Mouse (Mus musculus) embryonic facial prominence, embryonic 13.5 days (tissue): Measurements from ENCODE around the gene Mtch1. TPM values are rescaled to one million over a fixed set of nuclear protein-coding genes. Genes with fewer than 3 reads are reported as not detected.

Experiments used
- ATAC-seq: fragments of 200-750 bp; cut with Nextera tagmentation; 2 replicates; pipeline ENCODE4 v1.8.0; 2017; ENCODE audit warnings: low read depth; ENCODE audit not compliant: insufficient number of reproducible peaks, insufficient read depth, low FRiP score, low TSS enrichment
- H3K27ac ChIP-seq: fragments of 300-500 bp; sonication (generic); 2 replicates; pipeline ENCODE4 v1.5.1; 2015; ENCODE audit warnings: moderate library complexity, mild to moderate bottlenecking, inconsistent platforms
- H3K27me3 ChIP-seq: fragments of 300-500 bp; sonication (generic); 2 replicates; pipeline ENCODE4 v1.6.1; 2015; ENCODE audit warnings: mild to moderate bottlenecking, inconsistent platforms
- H3K36me3 ChIP-seq: fragments of 300-500 bp; sonication (generic); 2 replicates; pipeline ENCODE4 v1.6.1; 2015; ENCODE audit warnings: mild to moderate bottlenecking, inconsistent platforms
- H3K4me1 ChIP-seq: fragments of 300-500 bp; sonication (generic); 2 replicates; pipeline ENCODE4 v1.6.1; 2015; ENCODE audit warnings: inconsistent platforms
- H3K4me2 ChIP-seq: fragments of 300-500 bp; sonication (generic); 2 replicates; pipeline ENCODE4 v1.6.1; 2015; ENCODE audit warnings: moderate library complexity, mild to moderate bottlenecking, inconsistent platforms
- H3K4me3 ChIP-seq: fragments of 300-500 bp; sonication (generic); 2 replicates; pipeline ENCODE4 v1.5.1; 2015; ENCODE audit warnings: mild to moderate bottlenecking, inconsistent platforms
- H3K9ac ChIP-seq: fragments of 300-500 bp; sonication (generic); 2 replicates; pipeline ENCODE4 v1.6.1; 2015; ENCODE audit warnings: mild to moderate bottlenecking, inconsistent platforms
- H3K9me3 ChIP-seq: fragments of 300-500 bp; sonication (generic); 2 replicates; pipeline ENCODE4 v1.6.1; 2016; ENCODE audit warnings: inconsistent platforms
- WGBS: fragments of 180-500 bp; shearing (Covaris S2); methylation state at CpG from one replicate; pipeline ENCODE4 v1.1.7; 2015; ENCODE audit warnings: mixed read lengths; 5-methylcytosine and 5-hydroxymethylcytosine counted together
- polyA plus RNA-seq: library from polyadenylated mRNA; unstranded; fragments of >200 nt; fragmentation: Nextera tagmentation; extraction: Ambion mirVana; gene quantifications from 2 replicates; pipeline ENCODE4 v1.2.1, GENCODE M21; 2015

The Mtch1 gene
- polyA plus RNA-seq, 1 experiment from 2014 or later: 299 TPM

DNA sequence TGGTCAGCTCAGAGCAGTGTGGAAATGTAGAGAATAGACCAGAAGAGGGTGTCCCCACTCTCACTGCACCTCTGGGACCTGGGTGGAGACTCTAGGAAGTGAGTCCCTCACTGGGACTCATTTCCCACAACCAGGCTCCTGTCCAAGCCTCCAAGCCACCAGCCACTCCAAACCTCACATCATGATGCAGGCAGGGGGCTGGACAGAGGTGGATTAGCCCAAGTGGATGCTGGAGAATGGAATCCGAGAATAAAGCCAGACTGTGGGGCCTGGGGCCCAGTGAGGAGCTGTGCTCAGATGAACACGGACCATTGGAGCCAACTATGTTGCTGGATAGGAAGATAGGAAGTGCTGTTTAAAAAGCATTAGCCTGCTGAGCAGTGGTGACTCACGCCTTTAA is 30.8 kb downstream of the Mtch1 start:
- H3K4me3 ChIP-seq: no peak overlapping the region
- ATAC-seq: no peak
- 0 out of 2 replicates have a peak overlapping the region, but pooled peaks have one; percentile 16 for H3K27ac ChIP-seq
- H3K27me3 ChIP-seq: peaks cover 31% of the 10 kb centered on the region
- no peaks in the 10 kb centered on the region for H3K36me3 ChIP-seq
- no peak overlapping the region for H3K9ac ChIP-seq
- WGBS: 67% methylated on average over 3 of the region's 3 CpGs
- H3K9me3 ChIP-seq: 0 out of 2 replicates have a peak, but pooled peaks cover 3% of the 10 kb centered on the region
- peaks cover 9% of the 10 kb centered on the region for H3K4me1 ChIP-seq
- H3K4me2 ChIP-seq: no peak overlapping the region

DNA sequence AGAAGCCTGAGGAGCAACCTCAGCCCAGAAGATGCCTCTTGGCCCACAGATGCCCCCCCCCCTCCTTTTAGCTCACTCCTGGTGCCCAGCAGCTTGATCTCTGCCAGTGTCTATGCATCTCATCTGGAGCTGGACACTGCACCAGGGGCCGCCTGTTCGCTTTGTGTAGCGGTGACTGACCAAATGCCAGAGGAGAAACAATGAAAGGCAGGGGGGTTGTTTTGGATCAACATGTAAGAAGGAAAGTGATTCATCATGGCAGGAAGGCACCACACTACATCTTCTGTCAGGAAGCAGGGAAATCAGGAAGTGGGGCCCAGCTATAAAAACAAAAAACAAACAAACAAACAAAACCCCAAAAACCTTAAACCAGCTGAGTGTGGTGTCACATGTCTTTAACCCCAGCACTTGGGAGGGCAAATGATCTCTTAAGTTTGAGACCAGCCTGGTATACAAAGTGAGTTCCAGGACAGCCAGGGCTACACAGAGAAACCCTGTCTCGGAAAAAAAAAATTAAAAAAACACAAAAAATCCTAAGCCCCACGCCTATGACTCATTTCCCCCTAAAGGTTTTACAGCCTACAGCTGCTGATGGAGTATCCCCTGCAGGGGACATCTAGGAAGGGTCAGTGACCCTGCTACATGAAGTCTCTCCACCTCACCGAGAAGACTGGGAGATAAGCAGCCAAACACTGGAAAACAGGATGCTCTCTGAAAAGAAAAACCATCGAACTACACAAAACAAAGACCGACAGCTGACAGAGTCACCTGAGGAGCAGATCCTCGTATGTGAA is 31.9 kb downstream of the Mtch1 start:
- Histone ChIP-seq H3K27me3 (peaks cover 21% of the 10 kb centered on the region), H3K9ac (no peak overlapping the region), H3K4me3 (no peak overlapping the region), H3K4me2 (no peak overlapping the region), H3K36me3 (no peaks in the 10 kb centered on the region), H3K4me1 (peaks cover 3% of the 10 kb centered on the region; the same call in 1 of the 2 replicates), H3K9me3 (0 out of 2 replicates have a peak, but pooled peaks cover 3% of the 10 kb centered on the region), H3K27ac (0 out of 2 replicates have a peak overlapping the region, but pooled peaks have one; percentile 4)
- WGBS: 46% methylated on average over 9 of the region's 9 CpGs
- no peak for ATAC-seq

DNA sequence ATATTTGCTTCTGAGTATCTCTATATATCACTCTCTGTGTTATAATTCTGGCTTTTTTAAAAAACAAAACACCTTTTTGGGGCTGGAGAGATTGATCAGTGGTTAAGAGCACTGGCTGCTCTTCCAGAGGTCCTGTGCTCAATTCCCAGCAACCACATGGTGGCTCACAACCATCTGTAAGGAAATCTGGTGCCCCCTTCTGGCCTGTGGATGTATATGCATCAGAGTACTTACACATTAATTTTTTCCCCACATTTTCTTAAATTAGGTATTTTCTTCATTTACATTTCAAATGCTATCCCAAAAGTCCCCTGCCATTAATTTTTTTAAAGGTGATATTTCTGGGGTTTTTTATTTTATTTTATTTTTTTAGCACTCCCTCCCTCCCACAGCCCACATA is 34.4 kb downstream of the Mtch1 start:
- H3K27me3 ChIP-seq: no peaks in the 10 kb centered on the region
- no peak for ATAC-seq

DNA sequence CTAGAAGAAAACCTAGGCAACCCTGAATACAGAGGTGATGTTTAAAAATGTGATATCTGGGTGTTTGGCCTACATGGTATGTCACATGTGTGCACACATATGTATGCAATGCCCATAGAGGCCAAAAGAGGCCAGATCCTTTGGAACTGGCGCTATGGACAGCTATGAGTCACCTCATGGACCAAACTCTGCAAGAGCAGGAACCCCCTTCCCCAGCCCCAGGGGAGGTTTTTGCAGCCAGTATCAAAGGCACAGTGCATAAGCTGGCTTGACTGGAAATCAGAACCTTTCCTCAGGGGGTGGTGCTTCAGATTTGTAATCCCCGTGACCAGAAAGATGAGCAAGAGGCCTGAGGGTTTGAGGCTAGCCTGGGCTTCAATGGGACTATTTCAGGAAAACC is 35.7 kb downstream of the Mtch1 start:
- Histone ChIP-seq H3K27ac (no peak overlapping the region), H3K9ac (no peak overlapping the region), H3K4me1 (peaks cover 3% of the 10 kb centered on the region; the same call in 1 of the 2 replicates), H3K4me2 (no peak overlapping the region), H3K27me3 (no peaks in the 10 kb centered on the region), H3K9me3 (0 out of 2 replicates have a peak, but pooled peaks cover 3% of the 10 kb centered on the region), H3K36me3 (no peaks in the 10 kb centered on the region), H3K4me3 (no peak overlapping the region)
- no peak for ATAC-seq
- WGBS: 75% methylated on average over 2 of the region's 2 CpGs

More for the DNA sequence above, 34.4 kb downstream of the Mtch1 start:
- Histone ChIP-seq H3K36me3 (no peaks in the 10 kb centered on the region), H3K9me3 (0 out of 2 replicates have a peak, but pooled peaks cover 3% of the 10 kb centered on the region), H3K27ac (no peak overlapping the region), H3K4me1 (peaks cover 3% of the 10 kb centered on the region; the same call in 1 of the 2 replicates), H3K9ac (no peak overlapping the region), H3K4me3 (no peak overlapping the region), H3K4me2 (no peak overlapping the region)

DNA sequence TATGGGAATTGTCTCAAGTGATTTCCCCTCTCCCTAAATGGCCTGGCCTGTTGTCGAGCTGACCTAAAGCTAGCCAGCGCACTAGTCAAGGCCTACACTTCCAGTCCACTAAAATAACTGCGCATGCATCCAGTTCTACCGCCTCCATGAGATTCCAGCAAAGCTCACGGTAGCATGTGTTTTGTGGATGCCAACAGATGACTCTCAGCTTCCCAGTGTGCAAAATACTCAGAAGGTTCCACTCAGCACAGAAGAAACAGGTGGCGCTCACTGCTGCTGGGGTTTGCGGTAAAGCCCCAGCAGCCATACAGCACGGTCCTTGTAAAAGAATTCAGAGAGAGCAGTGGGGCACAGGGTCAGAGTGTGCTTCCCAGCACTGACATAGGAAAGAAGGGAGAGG is 36.1 kb downstream of the Mtch1 start:
- Histone ChIP-seq H3K9me3 (0 out of 2 replicates have a peak, but pooled peaks cover 3% of the 10 kb centered on the region), H3K27ac (no peak overlapping the region), H3K9ac (no peak overlapping the region), H3K36me3 (no peaks in the 10 kb centered on the region), H3K27me3 (no peaks in the 10 kb centered on the region), H3K4me1 (peaks cover 3% of the 10 kb centered on the region; the same call in 1 of the 2 replicates), H3K4me3 (no peak overlapping the region), H3K4me2 (no peak overlapping the region)
- WGBS: 82% methylated on average over 8 of the region's 8 CpGs
- no peak for ATAC-seq

DNA sequence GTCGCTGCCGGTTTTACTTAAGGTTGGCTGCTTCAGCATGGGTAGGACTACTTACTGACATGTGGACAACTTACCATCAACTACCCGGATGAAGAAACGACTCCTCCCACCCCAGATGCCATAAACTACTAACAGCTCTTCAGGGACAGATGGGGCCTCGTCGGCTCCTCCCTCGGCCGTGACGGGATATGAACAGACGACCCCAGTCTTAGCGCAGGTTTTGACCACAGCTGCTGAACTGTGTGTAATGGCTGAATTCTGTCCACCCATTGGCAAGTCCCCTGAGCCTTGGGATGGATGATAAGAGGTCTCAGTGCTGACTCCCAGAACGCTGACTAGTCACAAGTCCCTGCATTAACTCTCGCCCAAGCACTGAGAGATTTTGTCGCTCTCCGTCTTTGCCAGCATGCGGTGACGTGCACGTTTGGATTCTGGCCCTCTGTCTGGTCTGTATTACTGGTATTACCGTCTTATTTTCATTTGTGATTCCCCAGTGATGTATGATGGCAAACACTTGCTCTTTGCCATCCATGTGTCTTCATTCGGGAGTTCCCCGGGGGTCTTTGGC is 37.6 kb downstream of the Mtch1 start:
- H3K27ac ChIP-seq: 0 out of 2 replicates have a peak overlapping the region, but pooled peaks have one; percentile 4
- H3K36me3 ChIP-seq: no peaks in the 10 kb centered on the region
- peaks cover 16% of the 10 kb centered on the region for H3K4me1 ChIP-seq
- no peaks in the 10 kb centered on the region for H3K27me3 ChIP-seq
- 0 out of 2 replicates have a peak, but pooled peaks cover 3% of the 10 kb centered on the region for H3K9me3 ChIP-seq
- no peak overlapping the region for H3K9ac ChIP-seq
- H3K4me3 ChIP-seq: no peak overlapping the region
- WGBS: 67% methylated on average over 21 of the region's 21 CpGs
- no peak overlapping the region; the same call in 1 of the 2 replicates for H3K4me2 ChIP-seq
- no peak for ATAC-seq

DNA sequence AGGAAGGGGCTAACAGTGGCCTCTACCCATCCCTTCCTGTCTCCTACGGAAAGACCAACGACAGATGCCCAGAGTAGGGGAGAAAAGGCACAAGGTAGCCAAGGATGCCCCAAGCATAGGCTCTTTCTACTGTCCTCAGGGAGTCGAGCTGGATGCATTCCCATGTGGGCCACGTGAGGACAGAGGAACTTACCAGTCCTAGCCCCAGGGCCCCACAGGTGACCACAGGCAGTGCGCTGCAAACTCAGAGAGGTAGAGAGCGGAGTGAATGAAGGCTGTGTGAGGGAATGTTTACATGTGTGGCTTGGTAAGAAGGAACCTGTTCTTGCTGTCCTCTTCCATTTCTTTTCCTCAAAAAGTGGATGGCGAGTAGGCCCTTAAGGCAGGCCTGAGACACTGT is 41.9 kb downstream of the Mtch1 start:
- 0 out of 2 replicates have a peak overlapping the region, but pooled peaks have one; percentile 32 for H3K9ac ChIP-seq
- peak overlapping the region; percentile 39 for H3K4me2 ChIP-seq
- H3K9me3 ChIP-seq: no peaks in the 10 kb centered on the region
- no peaks in the 10 kb centered on the region for H3K27me3 ChIP-seq
- H3K4me1 ChIP-seq: peaks cover 43% of the 10 kb centered on the region
- peak overlapping the region; percentile 51; the same call in 1 of the 2 replicates for H3K27ac ChIP-seq
- no peak for ATAC-seq
- peaks cover 13% of the 10 kb centered on the region for H3K36me3 ChIP-seq
- H3K4me3 ChIP-seq: no peak overlapping the region
- WGBS: 51% methylated on average over 7 of the region's 7 CpGs

DNA sequence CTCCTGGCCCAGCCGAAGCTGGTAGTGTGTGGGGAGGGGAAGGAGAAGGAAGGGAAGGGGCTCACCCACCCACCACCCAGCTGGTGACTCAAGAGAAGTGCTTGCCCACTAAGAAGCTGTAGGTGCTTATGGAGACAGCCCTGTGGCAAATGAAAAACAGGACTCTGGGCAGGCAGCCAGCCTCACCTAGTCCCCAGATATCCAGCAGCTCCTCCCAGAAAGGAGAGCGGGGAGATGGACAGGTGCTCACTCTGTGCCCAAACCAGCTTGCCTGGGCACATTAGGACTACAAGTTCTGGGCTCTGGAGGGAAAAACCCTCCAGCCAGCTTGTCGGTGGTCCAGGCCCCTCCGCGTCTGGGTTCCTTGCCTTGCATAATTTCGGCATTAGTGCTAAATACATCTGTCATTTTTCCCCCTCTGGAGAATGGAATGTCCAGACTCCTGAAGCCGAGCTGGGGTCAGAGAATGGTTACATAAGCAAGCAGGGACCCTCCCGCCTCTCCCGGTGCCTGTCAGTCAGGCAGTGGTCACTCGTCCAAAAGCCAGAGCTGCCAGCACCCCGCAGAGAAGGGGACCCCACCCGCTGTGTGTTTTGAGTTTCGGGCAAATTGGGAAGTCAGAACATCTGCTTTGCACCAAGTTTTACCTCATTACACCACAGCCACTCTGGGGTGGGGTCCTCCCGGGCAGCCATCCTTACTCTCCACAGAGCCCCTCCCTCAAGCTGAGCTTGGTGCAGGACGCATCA is 42.5 kb downstream of the Mtch1 start:
- H3K9ac ChIP-seq: 0 out of 2 replicates have a peak overlapping the region, but pooled peaks have one; percentile 27

DNA sequence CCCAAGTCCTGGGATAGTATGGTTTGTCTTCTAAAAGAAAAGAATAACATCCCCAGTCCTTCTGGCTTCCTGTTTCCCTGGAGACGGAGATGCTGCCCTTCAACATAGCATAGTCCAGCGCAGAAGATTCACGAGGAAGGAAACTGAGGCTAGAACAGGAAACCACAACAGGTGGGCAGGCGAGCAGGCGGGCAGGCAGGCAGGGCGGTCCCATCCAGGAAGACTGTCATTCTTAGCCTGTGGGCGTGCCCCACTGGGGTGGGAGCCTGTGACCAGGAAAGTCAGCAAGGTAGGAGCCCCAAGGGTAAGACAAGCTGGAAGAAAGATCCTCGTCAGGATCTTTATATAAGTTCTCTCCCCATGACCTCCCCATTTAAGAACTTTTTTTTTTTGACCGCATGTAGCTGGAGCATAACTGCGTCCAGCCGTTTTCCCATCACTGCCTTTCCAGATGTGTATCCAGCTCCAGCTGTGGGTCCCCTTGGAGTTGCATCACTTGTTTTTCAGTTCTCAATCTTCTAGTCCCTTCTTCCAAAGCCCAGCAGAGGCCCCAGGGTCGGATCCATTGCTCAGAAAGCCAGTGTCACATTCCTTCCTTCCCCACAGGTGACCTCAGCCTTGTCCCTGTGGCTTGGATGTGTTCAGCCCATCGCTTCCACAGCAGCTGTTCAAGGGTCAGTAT is 43.2 kb downstream of the Mtch1 start:
- WGBS: 39% methylated on average over 13 of the region's 13 CpGs
- peak overlapping the region; percentile 39; the same call in 1 of the 2 replicates for H3K4me2 ChIP-seq
- H3K36me3 ChIP-seq: peaks cover 27% of the 10 kb centered on the region
- peaks cover 43% of the 10 kb centered on the region for H3K4me1 ChIP-seq
- no peak overlapping the region for H3K9ac ChIP-seq
- H3K27me3 ChIP-seq: no peaks in the 10 kb centered on the region
- ATAC-seq: no peak
- no peak overlapping the region for H3K4me3 ChIP-seq
- no peaks in the 10 kb centered on the region for H3K9me3 ChIP-seq
- peak overlapping the region; percentile 58; the same call in 1 of the 2 replicates for H3K27ac ChIP-seq

More for the DNA sequence above, 42.5 kb downstream of the Mtch1 start:
- Histone ChIP-seq H3K9me3 (no peaks in the 10 kb centered on the region), H3K4me2 (peak overlapping the region; percentile 39), H3K4me1 (peaks cover 43% of the 10 kb centered on the region), H3K4me3 (no peak overlapping the region), H3K36me3 (peaks cover 20% of the 10 kb centered on the region), H3K27ac (peak overlapping the region; percentile 51), H3K27me3 (no peaks in the 10 kb centered on the region)
- no peak for ATAC-seq
- 18% methylated on average over 15 of the region's 15 CpGs for WGBS

DNA sequence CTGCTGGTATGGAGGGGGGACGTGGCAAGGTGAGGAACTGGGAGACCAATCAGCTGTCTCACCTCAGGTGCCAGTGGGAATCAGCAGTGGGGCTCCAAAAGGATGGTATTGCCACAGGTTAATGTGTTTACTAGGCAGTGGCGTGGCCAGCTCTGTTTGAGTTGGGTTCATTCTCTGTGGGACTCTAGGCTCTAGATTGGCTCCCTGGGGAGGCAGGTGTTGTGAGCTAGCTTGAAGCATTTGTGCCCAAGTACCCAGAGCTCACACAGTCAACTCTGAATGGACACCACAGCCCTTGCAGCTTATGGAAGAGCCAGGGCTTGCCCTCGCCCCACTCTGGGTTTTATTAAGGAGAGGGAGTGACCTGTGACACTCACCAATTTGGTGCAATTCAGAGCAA is 43.9 kb downstream of the Mtch1 start:
- peaks cover 33% of the 10 kb centered on the region for H3K36me3 ChIP-seq
- no peak for ATAC-seq
- peak overlapping the region; percentile 58; the same call in 1 of the 2 replicates for H3K27ac ChIP-seq
- no peaks in the 10 kb centered on the region for H3K27me3 ChIP-seq
- 68% methylated on average over 3 of the region's 3 CpGs for WGBS
- no peak overlapping the region for H3K4me2 ChIP-seq
- no peak overlapping the region for H3K4me3 ChIP-seq
- peaks cover 43% of the 10 kb centered on the region for H3K4me1 ChIP-seq
- no peak overlapping the region for H3K9ac ChIP-seq
- no peaks in the 10 kb centered on the region for H3K9me3 ChIP-seq

DNA sequence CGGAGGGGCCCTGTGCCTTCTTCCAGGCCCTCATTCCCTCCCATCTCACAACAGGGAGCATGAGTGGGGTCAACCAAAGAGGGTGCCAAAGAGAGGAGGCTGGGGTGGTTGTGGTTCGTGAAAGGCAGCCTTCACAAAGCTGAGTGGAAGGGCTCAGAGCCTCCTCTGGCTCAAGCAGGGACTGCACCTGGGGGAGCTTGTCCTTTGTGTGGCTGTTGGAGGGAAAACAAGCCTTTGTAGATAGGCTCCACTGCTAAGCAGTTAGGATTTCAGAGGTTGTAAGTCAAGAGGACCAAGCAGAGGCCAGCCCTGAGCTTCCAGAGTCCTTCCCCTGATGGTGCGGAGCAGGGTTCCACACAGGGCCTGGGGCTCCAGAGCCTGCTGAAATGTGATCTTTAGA is 44.6 kb downstream of the Mtch1 start:
- Histone ChIP-seq H3K27me3 (no peaks in the 10 kb centered on the region), H3K9me3 (no peaks in the 10 kb centered on the region), H3K27ac (peak overlapping the region; percentile 58), H3K4me1 (peaks cover 43% of the 10 kb centered on the region), H3K36me3 (peaks cover 40% of the 10 kb centered on the region), H3K9ac (no peak overlapping the region), H3K4me2 (no peak overlapping the region), H3K4me3 (no peak overlapping the region)
- ATAC-seq: no peak
- WGBS: 40% methylated on average over 3 of the region's 3 CpGs
